Mouse (Mus musculus) MEL (cell line): ENCODE data around the gene Sec24a. TPM values are rescaled to one million over a fixed set of nuclear protein-coding genes. Genes with fewer than 3 reads are reported as not detected.
A peak's percentile ranks its signal among the peaks of the same experiment; 100 is the strongest.

Experiments used
- DNase-seq: peaks from one replicate; pipeline ENCODE4 v3.0.0; 2011; ENCODE audit warnings: low read depth, low spot score
- H3K27ac ChIP-seq: 2 replicates; pipeline ENCODE4 v1.5.1; 2012; ENCODE audit warnings: low read depth, mild to moderate bottlenecking, control low read depth, low read length, moderate library complexity; ENCODE audit not compliant: control insufficient read depth
- H3K27me3 ChIP-seq, 2 experiments: fragments of 150-350 bp in 1 of 2; sonication (generic) in 1 of 2; 2 replicates each; pipeline ENCODE4 v1.6.1; 2012; ENCODE audit warnings: low read length in 2 of 2, mild to moderate bottlenecking in 2 of 2, improper control_type of control experiment in 1 of 2, moderate library complexity in 1 of 2; ENCODE audit not compliant: insufficient read depth in 2 of 2, control insufficient read depth in 1 of 2
- H3K36me3 ChIP-seq, 2 experiments: 2 replicates each; pipeline ENCODE4 v1.6.1; 2012 to 2014; ENCODE audit warnings: low read length in 2 of 2, improper control_type of control experiment in 1 of 2, inconsistent platforms in 1 of 2, mild to moderate bottlenecking in 1 of 2; ENCODE audit not compliant: insufficient read depth in 2 of 2, control insufficient read depth in 1 of 2
- H3K4me1 ChIP-seq, 2 experiments: fragments of 150-350 bp in 1 of 2; sonication (generic) in 1 of 2; 2 replicates each; pipeline ENCODE4 v1.6.1; 2012; ENCODE audit warnings: low read length in 2 of 2, improper control_type of control experiment in 1 of 2, mild to moderate bottlenecking in 1 of 2; ENCODE audit not compliant: insufficient read depth in 2 of 2, control insufficient read depth in 1 of 2
- H3K4me3 ChIP-seq, 2 experiments: fragments of 150-350 bp in 1 of 2; sonication (generic) in 1 of 2; 2 replicates each; pipeline ENCODE4 v1.5.1; 2012; ENCODE audit warnings: low read depth in 2 of 2, low read length in 2 of 2, mild to moderate bottlenecking in 2 of 2, moderate library complexity in 2 of 2, control low read depth in 1 of 2, improper control_type of control experiment in 1 of 2; ENCODE audit not compliant: control insufficient read depth in 1 of 2, insufficient read depth in 1 of 2
- H3K79me2 ChIP-seq: 2 replicates; pipeline ENCODE4 v1.6.1; 2012; ENCODE audit warnings: mild to moderate bottlenecking, low read length, moderate library complexity; ENCODE audit not compliant: control insufficient read depth, poor library complexity, insufficient read depth
- H3K9ac ChIP-seq: 2 replicates; pipeline ENCODE4 v1.6.1; 2012; ENCODE audit warnings: low read depth, mild to moderate bottlenecking, control low read depth, low read length, moderate library complexity; ENCODE audit not compliant: control insufficient read depth, poor library complexity, severe bottlenecking
- H3K9me3 ChIP-seq: fragments of 150-350 bp; sonication (generic); replicated peaks from 2 replicates; pipeline ENCODE4 v1.6.1; 2012; ENCODE audit warnings: mild to moderate bottlenecking, low read length, improper control_type of control experiment, moderate library complexity; ENCODE audit not compliant: insufficient read depth
- CHD1 ChIP-seq: IDR thresholded peaks from 2 replicates; pipeline ENCODE4 v1.6.1; 2012; ENCODE audit warnings: low read depth, mild to moderate bottlenecking, inconsistent platforms, low read length, improper control_type of control experiment
- CHD2 ChIP-seq: IDR thresholded peaks from 2 replicates; pipeline ENCODE4 v1.6.1; 2011; ENCODE audit warnings: low read length, improper control_type of control experiment
- CTCF ChIP-seq, 3 experiments: IDR thresholded peaks in 2 of 3; conservative IDR thresholded peaks in 1 of 3; 2 replicates each; pipeline ENCODE4 v1.5.1; 2011 to 2012; ENCODE audit warnings: low read length in 3 of 3, low read depth in 2 of 3, mild to moderate bottlenecking in 2 of 3, improper control_type of control experiment in 1 of 3, inconsistent platforms in 1 of 3, mixed read lengths in 1 of 3, moderate library complexity in 1 of 3; ENCODE audit not compliant: control insufficient read depth in 1 of 3, insufficient read depth in 1 of 3, poor library complexity in 1 of 3, severe bottlenecking in 1 of 3
- E2F4 ChIP-seq: IDR thresholded peaks from 2 replicates; pipeline ENCODE4 v1.6.1; 2011; ENCODE audit warnings: low read depth, low read length, improper control_type of control experiment, borderline replicate concordance
- EP300 ChIP-seq, 2 experiments: IDR thresholded peaks; 2 replicates each; pipeline ENCODE4 v1.6.1; 2011; ENCODE audit warnings: improper control_type of control experiment in 2 of 2, low read length in 2 of 2, low read depth in 1 of 2, mild to moderate bottlenecking in 1 of 2
- ETS1 ChIP-seq: IDR thresholded peaks from 2 replicates; pipeline ENCODE4 v1.6.1; 2012; ENCODE audit warnings: low read depth, mild to moderate bottlenecking, inconsistent platforms, low read length, improper control_type of control experiment, moderate library complexity
- GABPA ChIP-seq: IDR thresholded peaks from 2 replicates; pipeline ENCODE4 v1.6.1; 2012; ENCODE audit warnings: low read depth, mild to moderate bottlenecking, inconsistent platforms, low read length, improper control_type of control experiment, moderate library complexity
- GATA1 ChIP-seq: IDR thresholded peaks from 2 replicates; pipeline ENCODE4 v1.6.1; 2011; ENCODE audit warnings: low read depth, low read length, improper control_type of control experiment
- JUND ChIP-seq: IDR thresholded peaks from 2 replicates; pipeline ENCODE4 v1.6.1; 2011; ENCODE audit warnings: low read depth, mild to moderate bottlenecking, improper control_type of control experiment, low read length
- NELFE ChIP-seq: IDR thresholded peaks from 2 replicates; pipeline ENCODE4 v1.6.1; 2011; ENCODE audit warnings: low read depth, low read length, improper control_type of control experiment
- NRF1 ChIP-seq: IDR thresholded peaks from 2 replicates; pipeline ENCODE4 v1.6.1; 2014; ENCODE audit warnings: low read depth, mild to moderate bottlenecking, inconsistent platforms, low read length, improper control_type of control experiment, moderate library complexity; ENCODE audit not compliant: poor library complexity, insufficient read depth, severe bottlenecking
- POLR2A ChIP-seq, 2 experiments: IDR thresholded peaks; 2 replicates each; pipeline ENCODE4 v1.6.1; 2011 to 2012; ENCODE audit warnings: low read length in 2 of 2, mild to moderate bottlenecking in 2 of 2, control low read depth in 1 of 2, improper control_type of control experiment in 1 of 2, low read depth in 1 of 2, moderate library complexity in 1 of 2; ENCODE audit not compliant: control insufficient read depth in 1 of 2, insufficient read depth in 1 of 2, poor library complexity in 1 of 2
- POLR2AphosphoS2 ChIP-seq: IDR thresholded peaks from 2 replicates; pipeline ENCODE4 v1.6.1; 2011; ENCODE audit warnings: low read length, improper control_type of control experiment
- POLR2AphosphoS5 ChIP-seq: IDR thresholded peaks from 2 replicates; pipeline ENCODE4 v1.6.1; 2012; ENCODE audit warnings: low read depth, borderline replicate concordance, mild to moderate bottlenecking, inconsistent platforms, low read length, moderate library complexity, mixed read lengths
- RAD21 ChIP-seq: IDR thresholded peaks from 2 replicates; pipeline ENCODE4 v1.6.1; 2011; ENCODE audit warnings: mild to moderate bottlenecking, low read depth, low read length, improper control_type of control experiment
- RCOR1 ChIP-seq: IDR thresholded peaks from 2 replicates; pipeline ENCODE4 v1.6.1; 2012; ENCODE audit warnings: low read depth, mild to moderate bottlenecking, inconsistent platforms, low read length, improper control_type of control experiment
- SIN3A ChIP-seq: IDR thresholded peaks from 2 replicates; pipeline ENCODE4 v1.6.1; 2012; ENCODE audit warnings: low read length, improper control_type of control experiment, inconsistent platforms
- SMC3 ChIP-seq: IDR thresholded peaks from 2 replicates; pipeline ENCODE4 v1.6.1; 2011; ENCODE audit warnings: low read depth, low read length, improper control_type of control experiment
- TBP ChIP-seq: IDR thresholded peaks from 2 replicates; pipeline ENCODE4 v1.8.0; 2011; ENCODE audit warnings: low read depth, low read length, improper control_type of control experiment
- TCF12 ChIP-seq: IDR thresholded peaks from 2 replicates; pipeline ENCODE4 v1.6.1; 2014; ENCODE audit warnings: low read depth, mild to moderate bottlenecking, inconsistent platforms, low read length, improper control_type of control experiment, moderate library complexity
- USF1 ChIP-seq: IDR thresholded peaks from 2 replicates; pipeline ENCODE4 v1.6.1; 2014; ENCODE audit warnings: low read depth, mild to moderate bottlenecking, inconsistent platforms, low read length, improper control_type of control experiment, moderate library complexity
- ZC3H11A ChIP-seq: IDR thresholded peaks from 2 replicates; pipeline ENCODE4 v1.6.1; 2012; ENCODE audit warnings: low read depth, mild to moderate bottlenecking, inconsistent platforms, low read length, improper control_type of control experiment
- ZKSCAN1 ChIP-seq: IDR thresholded peaks from 2 replicates; pipeline ENCODE4 v1.6.1; 2012; ENCODE audit warnings: low read depth, mild to moderate bottlenecking, inconsistent platforms, low read length, improper control_type of control experiment, moderate library complexity
- ZNF384 ChIP-seq: IDR thresholded peaks from 2 replicates; pipeline ENCODE4 v1.6.1; 2012; ENCODE audit warnings: low read depth, mild to moderate bottlenecking, inconsistent platforms, low read length, improper control_type of control experiment
- polyA plus RNA-seq, 2 experiments: library from polyadenylated mRNA; stranded (reverse) in 1 of 2; unstranded in 1 of 2; fragments of >175 nt in 1 of 2; fragments of >200 nt in 1 of 2; gene quantifications; 2 replicates each; pipeline versions ENCODE4 v1.2.1 to v1.2.4; 2012; ENCODE audit warnings: low replicate concordance in 2 of 2, low read depth in 1 of 2; ENCODE audit not compliant: insufficient read length in 2 of 2, insufficient read depth in 1 of 2, missing spikeins in 1 of 2
- total RNA-seq: library from RNA; depleted of rRNA; stranded (reverse); fragments of 300-350 nt; gene quantifications from 2 replicates; pipeline ENCODE4 v1.2.3, GENCODE M21; 2012

Sec24a gene
- total and polyA plus RNA-seq, 3 experiments: 5.3 to 38.2 (median 14.1) TPM

DNA sequence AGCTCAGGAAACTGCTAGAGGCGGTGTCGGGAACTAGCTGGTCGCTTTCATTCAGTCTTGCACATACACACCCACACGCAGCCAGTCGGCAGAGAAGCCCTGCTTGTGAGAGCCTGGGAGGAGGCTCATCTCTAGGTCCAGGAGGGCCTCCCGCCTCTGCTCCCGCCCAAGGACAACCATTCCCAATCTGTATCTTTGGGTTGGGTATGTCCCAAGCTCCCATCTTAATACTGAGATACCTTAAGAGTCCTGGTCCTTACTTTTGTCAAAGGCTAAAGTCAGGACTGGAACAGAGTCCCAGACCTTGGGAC, 113.6 kb downstream of the Sec24a start:
- TF ChIP-seq POLR2AphosphoS5: no peak
- TF ChIP-seq GABPA: no peak
- TF ChIP-seq SIN3A: no peak
- no peak for TF ChIP-seq JUND
- no peak for TF ChIP-seq TCF12
- no peak for TF ChIP-seq RAD21
- TF ChIP-seq SMC3: no peak
- TF ChIP-seq ZC3H11A: no peak
- TF ChIP-seq ZKSCAN1: no peak
- TF ChIP-seq CHD1: no peak
- no peak for TF ChIP-seq TBP
- TF ChIP-seq GATA1: no peak
- peak overlapping the region; percentile 82 for H3K9ac ChIP-seq
- H3K27me3 ChIP-seq: no peaks in the 10 kb centered on the region
- no peak overlapping the region for H3K27ac ChIP-seq
- peaks cover 1 to 2% of the 10 kb centered on the region in 2 experiments; a peak in 1 of 4 replicates for H3K4me1 ChIP-seq
- no peaks in the 10 kb centered on the region for H3K9me3 ChIP-seq
- peak; percentile 60 for DNase-seq
- peaks cover 3% of the 10 kb centered on the region; the same call in 1 of the 2 replicates for H3K79me2 ChIP-seq
- H3K36me3 ChIP-seq: no peaks in the 10 kb centered on the region
- H3K4me3 ChIP-seq: peak overlapping the region; percentile 72 to 92

DNA sequence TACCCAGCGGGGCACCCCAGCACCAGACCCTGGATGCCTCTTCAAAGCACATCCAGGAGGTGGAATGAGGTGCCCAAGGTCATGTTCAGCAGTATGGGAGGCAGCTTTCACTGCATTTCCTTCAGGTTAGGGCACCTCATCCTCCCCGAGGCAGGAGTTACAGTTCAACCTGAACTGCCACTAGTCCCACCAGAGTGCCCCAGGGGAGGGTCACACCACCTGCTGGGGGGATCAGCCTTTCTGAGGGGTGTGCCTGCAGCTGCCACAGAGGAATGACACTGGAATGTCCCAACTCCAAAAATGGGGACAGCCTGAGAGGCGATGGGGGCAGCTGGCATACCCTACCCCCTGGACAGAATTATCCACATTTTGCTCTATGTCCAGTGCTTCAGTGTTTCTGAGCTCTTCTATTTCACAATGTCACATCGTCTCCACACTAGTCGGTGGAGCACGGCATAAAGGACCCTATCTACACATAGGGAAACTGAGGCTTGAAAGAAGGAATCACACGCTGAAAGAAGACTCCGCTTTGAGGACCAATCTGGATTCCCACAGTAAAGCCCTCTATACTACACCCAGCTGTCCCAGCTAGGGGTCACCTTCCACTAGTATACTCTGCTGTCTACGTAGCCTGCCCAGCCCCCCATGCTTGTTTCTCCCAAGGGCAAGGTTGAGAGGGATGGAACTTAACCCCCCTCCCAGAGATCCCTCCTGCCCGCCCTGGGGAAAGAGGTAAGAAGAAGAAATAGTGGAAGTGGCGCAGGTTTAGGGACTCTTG, 114.1 kb downstream of the Sec24a start:
- DNase-seq: no peak
- Histone ChIP-seq H3K4me3 (no peak overlapping the region), H3K4me1 (peaks cover 1 to 2% of the 10 kb centered on the region in 2 experiments; a peak in 1 of 4 replicates), H3K27ac (no peak overlapping the region), H3K9ac (no peak overlapping the region), H3K36me3 (no peaks in the 10 kb centered on the region), H3K9me3 (no peaks in the 10 kb centered on the region), H3K27me3 (no peaks in the 10 kb centered on the region), H3K79me2 (peaks cover 3% of the 10 kb centered on the region; the same call in 1 of the 2 replicates)
- TF ChIP-seq E2F4 (no peak), RCOR1 (no peak), ZKSCAN1 (no peak), USF1 (no peak), SMC3 (no peak), POLR2A (IDR thresholded peaks at IDR 0.05; ENCODE audit: control insufficient read depth in 1 of 2, insufficient read depth in 1 of 2, low read depth in 1 of 2, low read length in 2 of 2, poor library complexity in 1 of 2) (no peak), GATA1 (no peak), CTCF (IDR thresholded peaks at IDR 0.05 in 2 of 3, conservative IDR thresholded peaks at IDR 0.05 in 1 of 3; ENCODE audit: control insufficient read depth in 1 of 3, insufficient read depth in 1 of 3, low read depth in 2 of 3, low read length in 3 of 3, poor library complexity in 1 of 3, severe bottlenecking in 1 of 3) (no peak), POLR2AphosphoS2 (no peak), ZNF384 (no peak), SIN3A (no peak), NELFE (no peak), CHD2 (no peak), RAD21 (no peak), GABPA (no peak), ETS1 (no peak), CHD1 (no peak), NRF1 (no peak), EP300 (IDR thresholded peaks at IDR 0.05; ENCODE audit: low read depth in 1 of 2, low read length in 2 of 2) (no peak)
